ENCODE assay signal across 9 mouse cellular contexts in the genomic region with DNA sequence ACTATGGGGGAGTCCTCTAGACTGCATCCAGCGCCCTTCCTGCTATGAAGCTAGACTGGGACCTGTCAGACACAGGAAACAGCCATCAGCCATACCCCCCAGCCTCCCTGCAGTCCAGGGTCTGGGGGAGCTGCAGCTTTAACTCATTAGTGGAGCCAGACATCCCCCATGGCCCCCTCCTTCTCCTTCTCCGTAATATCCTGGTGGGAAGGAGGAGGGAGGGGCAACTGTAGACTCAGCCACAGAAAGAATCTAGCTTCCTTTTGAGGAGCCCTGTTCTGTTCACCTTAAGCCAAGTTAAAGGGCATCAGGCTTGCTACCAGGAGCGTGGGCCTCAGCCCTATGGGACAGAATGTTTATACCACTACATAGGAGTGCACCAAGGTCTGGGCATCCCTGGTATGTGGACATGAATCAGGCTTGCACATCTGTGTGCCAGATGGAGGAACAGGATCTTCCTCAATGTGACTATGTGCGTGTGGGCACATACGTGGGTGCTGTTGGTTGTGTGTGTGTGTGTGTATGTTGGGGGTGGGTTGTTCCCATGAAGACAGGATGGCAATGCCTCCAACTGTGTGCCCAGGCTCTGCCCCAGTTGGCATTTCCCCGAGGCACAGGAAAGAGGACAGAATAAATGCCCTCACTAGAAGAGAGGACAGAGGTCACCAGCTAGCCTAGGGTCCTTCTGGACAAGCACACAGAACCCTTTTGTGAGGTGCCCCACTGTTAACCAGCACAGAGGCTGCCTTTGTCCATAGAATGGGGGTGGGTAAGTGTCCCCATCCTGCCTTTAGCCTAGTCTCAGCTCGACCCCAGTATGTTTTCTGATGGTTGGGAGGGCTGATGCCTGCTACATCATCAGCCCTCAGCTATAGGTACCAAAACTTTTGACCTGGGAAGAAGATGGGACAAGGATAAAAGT. TPM values are rescaled to one million over a fixed set of nuclear protein-coding genes. Genes with fewer than 3 reads are reported as not detected.
DNase-seq lines count a peak whose midpoint lies in the region; ATAC-seq lines count a peak whose summit lies in the region.
"Had no signal": no experiment of that assay in that cellular context is flagged by ENCODE, and none has a peak within 500 bp of the region (broad histone marks: within the 10 kb centered on the region; RNA-seq: fewer than 3 reads in every experiment).

No protein-coding gene starts in this region.

- H3K4me2 ChIP-seq in embryonic facial prominence, embryonic 14.5 days (ENCODE audit: low read depth, low read length), result peak overlapping the region; percentile 74
- peak overlapping the region; percentile 91 for H3K4me2 ChIP-seq in hindbrain, embryonic 14.5 days (replicated peaks)
- H3K4me2 ChIP-seq in limb, embryonic 15.5 days, result peak overlapping the region; percentile 81
- peak overlapping the region; percentile 87 for H3K4me2 ChIP-seq in neural tube, embryonic 15.5 days

- DNase-seq in embryonic facial prominence, embryonic 14.5 days (ENCODE audit: low spot score), result peak; percentile 92
- DNase-seq in hindbrain, embryonic 14.5 days (ENCODE audit: low spot score), result peak; percentile 30
- no peak for DNase-seq in spleen, postnatal 36 days (ENCODE audit: low spot score in 2 of 2)
- DNase-seq in urinary bladder, postnatal 25 days (ENCODE audit: low spot score), result no peak

- peak overlapping the region; percentile 99 for H3K4me3 ChIP-seq in megakaryocyte, embryonic 14.5 days (replicated peaks)
- H3K4me3 ChIP-seq in embryonic facial prominence, embryonic 14.5 days (ENCODE audit: low read depth, low read length), result peak overlapping the region; percentile 77
- H3K4me3 ChIP-seq in hindbrain, embryonic 14.5 days (replicated peaks; ENCODE audit: low read length), result no peak overlapping the region
- peak overlapping the region; percentile 70 for H3K4me3 ChIP-seq in limb, embryonic 15.5 days
- H3K4me3 ChIP-seq in neural tube, embryonic 15.5 days (replicated peaks), result no peak overlapping the region
- H3K4me3 ChIP-seq: myocyte had no signal

- H3K27ac ChIP-seq in embryonic facial prominence, embryonic 14.5 days (replicated peaks; ENCODE audit: low read depth, low read length), result peak overlapping the region; percentile 98
- H3K27ac ChIP-seq in hindbrain, embryonic 14.5 days, result peak overlapping the region; percentile 83
- peak overlapping the region; percentile 99 for H3K27ac ChIP-seq in limb, embryonic 15.5 days
- H3K27ac ChIP-seq in neural tube, embryonic 15.5 days (replicated peaks), result peak overlapping the region; percentile 82

- H3K9ac ChIP-seq in embryonic facial prominence, embryonic 14.5 days (ENCODE audit: low read depth, low read length), result peak overlapping the region; percentile 83
- H3K9ac ChIP-seq in hindbrain, embryonic 14.5 days, result peak overlapping the region; percentile 21; the same call in 1 of the 2 replicates
- no peak overlapping the region; the same call in 1 of the 2 replicates for H3K9ac ChIP-seq in limb, embryonic 15.5 days
- H3K9ac ChIP-seq in neural tube, embryonic 15.5 days (replicated peaks), result no peak overlapping the region

- ATAC-seq in megakaryocyte, adult 5-6 weeks (ENCODE audit: poor library complexity, severe bottlenecking), result no peak
- ATAC-seq in embryonic facial prominence, embryonic 14.5 days (ENCODE audit: low read depth), result peak; percentile 38
- no peak for ATAC-seq in hindbrain, embryonic 14.5 days (ENCODE audit: low FRiP score)
- ATAC-seq in limb, embryonic 15.5 days (ENCODE audit: insufficient number of reproducible peaks, low FRiP score, low TSS enrichment, low read depth), result peak; percentile 38
- ATAC-seq in neural tube, embryonic 15.5 days (ENCODE audit: low FRiP score), result no peak

- H3K36me3 ChIP-seq in megakaryocyte, embryonic 14.5 days (replicated peaks; ENCODE audit: low read length), result peaks cover 86% of the 10 kb centered on the region
- peaks cover 9% of the 10 kb centered on the region; the same call in 1 of the 2 replicates for H3K36me3 ChIP-seq in embryonic facial prominence, embryonic 14.5 days (ENCODE audit: control insufficient read depth, insufficient read depth, low read length)
- no peaks in the 10 kb centered on the region for H3K36me3 ChIP-seq in hindbrain, embryonic 14.5 days (replicated peaks; ENCODE audit: control insufficient read depth, insufficient read depth)
- H3K36me3 ChIP-seq in limb, embryonic 15.5 days, result 0 out of 2 replicates have a peak, but pooled peaks cover 2% of the 10 kb centered on the region
- no peaks in the 10 kb centered on the region for H3K36me3 ChIP-seq in neural tube, embryonic 15.5 days

- WGBS in embryonic facial prominence, embryonic 14.5 days, result 14% methylated on average over 7 of the region's 7 CpGs
- 47% methylated on average over 7 of the region's 7 CpGs for WGBS in hindbrain, embryonic 14.5 days
- 12% methylated on average over 7 of the region's 7 CpGs for WGBS in limb, embryonic 15.5 days
- 60% methylated on average over 6 of the region's 7 CpGs for WGBS in neural tube, embryonic 15.5 days

- H3K9me3 ChIP-seq in megakaryocyte, embryonic 14.5 days, result no peaks in the 10 kb centered on the region
- no peaks in the 10 kb centered on the region for H3K9me3 ChIP-seq in embryonic facial prominence, embryonic 14.5 days (ENCODE audit: control insufficient read depth, low read length)
- H3K9me3 ChIP-seq in hindbrain, embryonic 14.5 days (ENCODE audit: control insufficient read depth, low read length), result no peaks in the 10 kb centered on the region
- H3K9me3 ChIP-seq in limb, embryonic 15.5 days, result no peaks in the 10 kb centered on the region
- no peaks in the 10 kb centered on the region for H3K9me3 ChIP-seq in neural tube, embryonic 15.5 days (replicated peaks)

- peaks cover 86% of the 10 kb centered on the region for H3K4me1 ChIP-seq in megakaryocyte, embryonic 14.5 days
- peaks cover 38% of the 10 kb centered on the region for H3K4me1 ChIP-seq in embryonic facial prominence, embryonic 14.5 days (ENCODE audit: control insufficient read depth, insufficient read depth, low read length)
- H3K4me1 ChIP-seq in hindbrain, embryonic 14.5 days (replicated peaks; ENCODE audit: control insufficient read depth, insufficient read depth, low read length), result peaks cover 15% of the 10 kb centered on the region; the same call in 1 of the 2 replicates
- peaks cover 59% of the 10 kb centered on the region for H3K4me1 ChIP-seq in limb, embryonic 15.5 days
- peaks cover 29% of the 10 kb centered on the region for H3K4me1 ChIP-seq in neural tube, embryonic 15.5 days

- no peaks in the 10 kb centered on the region for H3K27me3 ChIP-seq in megakaryocyte, embryonic 14.5 days (replicated peaks)
- no peaks in the 10 kb centered on the region for H3K27me3 ChIP-seq in embryonic facial prominence, embryonic 14.5 days (replicated peaks; ENCODE audit: control insufficient read depth, insufficient read depth, low read length)
- peaks cover 14% of the 10 kb centered on the region for H3K27me3 ChIP-seq in hindbrain, embryonic 14.5 days (ENCODE audit: control insufficient read depth, insufficient read depth, low read length)
- H3K27me3 ChIP-seq in limb, embryonic 15.5 days, result no peaks in the 10 kb centered on the region
- peaks cover 14% of the 10 kb centered on the region for H3K27me3 ChIP-seq in neural tube, embryonic 15.5 days (replicated peaks)

RNA-seq across cellular contexts. Expression of gene Gm20661, which starts 0.9 kb away (rescaled TPM):
- 2.7 TPM in 1 of 2 replicates, not detected in the other for polyA plus RNA-seq in megakaryocyte, embryonic 14.5 days (2012; ENCODE audit: insufficient read depth, low replicate concordance)
- 0.18 TPM in 1 of 2 replicates, not detected in the other for total RNA-seq in megakaryocyte, adult 5-6 weeks (2015)
- total RNA-seq in megakaryocyte, adult 5-6 weeks (2017), result not detected in 2 replicates
- 5.9 and 6.9 TPM in 2 replicates for polyA plus RNA-seq in embryonic facial prominence, embryonic 14.5 days (2014; fragmentation: Nextera tagmentation; extraction: Ambion mirVana)
- 1.2 and 1.3 TPM in 2 replicates for polyA plus RNA-seq in hindbrain, embryonic 14.5 days (2014; fragmentation: Nextera tagmentation; extraction: Ambion mirVana)
- 6.9 and 7.4 TPM in 2 replicates for polyA plus RNA-seq in limb, embryonic 15.5 days (2015; fragmentation: Nextera tagmentation; extraction: Ambion mirVana)
- polyA plus RNA-seq in neural tube, embryonic 15.5 days (2015; fragmentation: Nextera tagmentation; extraction: Ambion mirVana), result 1.2 and 3.1 TPM in 2 replicates
- polyA plus RNA-seq: myocyte had no signal

RNA-seq across cellular contexts. Expression of gene Inka1, which starts 3.7 kb away (rescaled TPM):
- 270 and 880 TPM in 2 replicates for polyA plus RNA-seq in megakaryocyte, embryonic 14.5 days (2012; ENCODE audit: insufficient read depth, low replicate concordance)
- total RNA-seq in megakaryocyte, adult 5-6 weeks (2015), result 1.8 and 4.7 TPM in 2 replicates
- 2.6 and 3.2 TPM in 2 replicates for total RNA-seq in megakaryocyte, adult 5-6 weeks (2017)
- 77.7 and 84.8 TPM in 2 replicates for polyA plus RNA-seq in embryonic facial prominence, embryonic 14.5 days (2014; fragmentation: Nextera tagmentation; extraction: Ambion mirVana)
- 16.3 and 18.1 TPM in 2 replicates for polyA plus RNA-seq in hindbrain, embryonic 14.5 days (2014; fragmentation: Nextera tagmentation; extraction: Ambion mirVana)
- polyA plus RNA-seq in limb, embryonic 15.5 days (2015; fragmentation: Nextera tagmentation; extraction: Ambion mirVana), result 97.7 and 99.9 TPM in 2 replicates
- 21.0 and 30.4 TPM in 2 replicates for polyA plus RNA-seq in neural tube, embryonic 15.5 days (2015; fragmentation: Nextera tagmentation; extraction: Ambion mirVana)

RNA-seq across cellular contexts. Expression of gene Uba7, which starts 6.6 kb away (rescaled TPM):
- 78.9 and 91.5 TPM in 2 replicates for polyA plus RNA-seq in megakaryocyte, embryonic 14.5 days (2012; ENCODE audit: insufficient read depth, low replicate concordance)
- 37.5 and 44.3 TPM in 2 replicates for total RNA-seq in megakaryocyte, adult 5-6 weeks (2015)
- total RNA-seq in megakaryocyte, adult 5-6 weeks (2017), result 35.6 and 43.2 TPM in 2 replicates
- 25.5 and 28.1 TPM in 2 replicates for polyA plus RNA-seq in embryonic facial prominence, embryonic 14.5 days (2014; fragmentation: Nextera tagmentation; extraction: Ambion mirVana)
- 5.5 and 8.7 TPM in 2 replicates for polyA plus RNA-seq in hindbrain, embryonic 14.5 days (2014; fragmentation: Nextera tagmentation; extraction: Ambion mirVana)
- polyA plus RNA-seq in limb, embryonic 15.5 days (2015; fragmentation: Nextera tagmentation; extraction: Ambion mirVana), result 22.7 and 24.9 TPM in 2 replicates
- polyA plus RNA-seq in neural tube, embryonic 15.5 days (2015; fragmentation: Nextera tagmentation; extraction: Ambion mirVana), result 5.6 and 23.0 TPM in 2 replicates

RNA-seq across cellular contexts. Expression of gene Cdhr4, which starts 10.4 kb away (rescaled TPM):
- 9.9 and 23.4 TPM in 2 replicates for polyA plus RNA-seq in megakaryocyte, embryonic 14.5 days (2012; ENCODE audit: insufficient read depth, low replicate concordance)
- 0.33 TPM in 1 of 2 replicates, not detected in the other for total RNA-seq in megakaryocyte, adult 5-6 weeks (2015)
- 0.51 and 1.7 TPM in 2 replicates for total RNA-seq in megakaryocyte, adult 5-6 weeks (2017)
- 8.6 and 12.5 TPM in 2 replicates for polyA plus RNA-seq in embryonic facial prominence, embryonic 14.5 days (2014; fragmentation: Nextera tagmentation; extraction: Ambion mirVana)
- polyA plus RNA-seq in hindbrain, embryonic 14.5 days (2014; fragmentation: Nextera tagmentation; extraction: Ambion mirVana), result 2.2 and 3.4 TPM in 2 replicates
- polyA plus RNA-seq in limb, embryonic 15.5 days (2015; fragmentation: Nextera tagmentation; extraction: Ambion mirVana), result 10.7 and 11.9 TPM in 2 replicates
- 1.5 and 3.5 TPM in 2 replicates for polyA plus RNA-seq in neural tube, embryonic 15.5 days (2015; fragmentation: Nextera tagmentation; extraction: Ambion mirVana)
- polyA plus RNA-seq: myocyte had no signal

RNA-seq across cellular contexts. Expression of gene Gm20662, which starts 14.2 kb away (rescaled TPM):
- polyA plus RNA-seq in megakaryocyte, embryonic 14.5 days (2012; ENCODE audit: insufficient read depth, low replicate concordance), result 3.2 and 5.8 TPM in 2 replicates
- total RNA-seq in megakaryocyte, adult 5-6 weeks (2015), result not detected in 2 replicates
- total RNA-seq in megakaryocyte, adult 5-6 weeks (2017), result not detected in 2 replicates
- 0.56 TPM in 1 of 2 replicates, not detected in the other for polyA plus RNA-seq in embryonic facial prominence, embryonic 14.5 days (2014; fragmentation: Nextera tagmentation; extraction: Ambion mirVana)
- 0.68 TPM in 1 of 2 replicates, not detected in the other for polyA plus RNA-seq in hindbrain, embryonic 14.5 days (2014; fragmentation: Nextera tagmentation; extraction: Ambion mirVana)
- 0.10 and 0.51 TPM in 2 replicates for polyA plus RNA-seq in limb, embryonic 15.5 days (2015; fragmentation: Nextera tagmentation; extraction: Ambion mirVana)
- polyA plus RNA-seq in neural tube, embryonic 15.5 days (2015; fragmentation: Nextera tagmentation; extraction: Ambion mirVana), result 0.59 and 1.1 TPM in 2 replicates

Comparison
In these comparisons a context has a peak if more than half of its experiments do, and no peak if none do; other contexts are left out.
1. H3K4me3 ChIP-seq: peak in megakaryocyte, embryonic 14.5 days (single experiment), embryonic facial prominence, embryonic 14.5 days (single experiment) and limb, embryonic 15.5 days (single experiment); none in hindbrain, embryonic 14.5 days (single experiment) and neural tube, embryonic 15.5 days (single experiment).
2. ATAC-seq: peak in embryonic facial prominence, embryonic 14.5 days (single experiment) and limb, embryonic 15.5 days (single experiment); none in megakaryocyte, adult 5-6 weeks (single experiment), hindbrain, embryonic 14.5 days (single experiment) and neural tube, embryonic 15.5 days (single experiment).
3. DNase-seq: peak in embryonic facial prominence, embryonic 14.5 days (single experiment) and hindbrain, embryonic 14.5 days (single experiment); none in spleen, postnatal 36 days (0 of 2) and urinary bladder, postnatal 25 days (single experiment).
4. H3K9ac ChIP-seq: peak in embryonic facial prominence, embryonic 14.5 days (single experiment) and hindbrain, embryonic 14.5 days (single experiment); none in limb, embryonic 15.5 days (single experiment) and neural tube, embryonic 15.5 days (single experiment).
5. Peak in every context shown above with its lines, with median percentiles within 50 percentile points of each other: H3K27ac ChIP-seq and H3K4me2 ChIP-seq.